Mouse (Mus musculus) right cerebral cortex, postnatal 10 days (tissue): ENCODE measurements around the gene Kcnip3.

ENCODE experiments used
- DNase-seq, 2 experiments: peaks; one replicate each; pipeline ENCODE4 v3.0.0; 2021; ENCODE audit warnings: low spot score in 2 of 2

Kcnip3 gene

GRCm38 (mm10) chr2:127471281-127471680 lies 50.6 kb downstream of the Kcnip3 start:
- no peak for DNase-seq

DNA sequence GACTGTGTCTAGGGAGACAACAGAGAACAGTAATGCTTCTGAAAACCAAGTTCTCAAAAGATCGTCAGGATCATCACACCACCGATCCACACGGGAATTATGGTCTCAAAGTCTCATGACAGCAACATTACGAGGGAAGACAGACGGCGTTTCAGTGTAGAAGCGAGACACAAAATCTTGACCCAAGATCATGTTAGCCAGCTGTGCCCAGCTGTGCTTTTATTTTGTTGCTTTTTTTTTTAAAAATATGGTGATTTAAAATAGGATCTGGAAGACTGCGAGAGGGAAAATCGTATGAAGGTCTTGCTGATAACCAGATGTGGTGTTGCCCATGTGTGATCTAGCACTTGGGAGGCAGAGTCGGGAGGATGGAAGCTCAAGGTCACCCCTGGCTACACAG lies 51.2 kb downstream of the Kcnip3 start:
- no peak for DNase-seq

GRCm38 (mm10) chr2:127470183-127470582 lies 51.7 kb downstream of the Kcnip3 start:
- no peak for DNase-seq

DNA sequence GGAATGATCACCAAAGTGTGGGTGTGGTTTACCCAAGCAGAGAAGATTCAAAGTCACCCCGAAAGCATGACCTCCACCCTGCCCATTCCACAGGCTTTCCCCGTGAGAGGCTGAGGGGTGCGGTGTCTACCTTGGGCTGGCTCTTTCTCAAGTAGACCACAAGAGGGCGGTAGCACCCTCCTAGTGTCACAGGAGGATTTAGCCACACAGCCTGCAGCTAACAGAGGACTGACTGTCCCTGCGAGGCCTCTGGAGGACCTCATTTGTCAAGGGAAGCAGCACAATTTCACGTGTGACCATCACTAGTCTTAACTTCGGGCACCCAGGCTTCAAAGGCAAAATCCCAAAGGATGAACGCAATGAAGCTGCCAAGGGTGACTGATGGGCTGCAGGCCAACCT lies 59.6 kb downstream of the Kcnip3 start:
- peak; percentile 68 to 80 for DNase-seq

- no peak for DNase-seq
Measured at GRCm38 (mm10) chr2:127461351-127461750, 60.5 kb downstream of the Kcnip3 start.

GRCm38 (mm10) chr2:127459341-127459740 lies 62.6 kb downstream of the Kcnip3 start:
- DNase-seq: no peak

DNA sequence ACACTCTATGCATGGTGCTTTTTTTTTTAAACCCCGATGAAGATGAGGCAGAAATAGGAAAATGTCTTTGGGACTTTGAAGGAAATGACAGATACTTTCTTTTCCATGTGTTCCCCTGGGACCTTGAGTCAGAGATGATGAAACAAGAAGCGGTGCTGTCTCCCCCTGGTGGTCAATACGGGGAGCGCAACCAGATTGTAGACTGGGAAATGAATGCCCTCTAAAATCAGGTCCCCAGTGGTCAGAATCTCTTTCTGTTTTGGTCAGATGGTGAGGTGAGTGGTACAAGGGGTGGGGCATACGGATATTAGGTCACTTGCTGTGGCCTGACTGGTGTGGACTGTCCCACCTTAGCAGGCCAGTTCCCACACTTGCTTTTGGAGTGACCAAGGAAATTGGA lies 68.1 kb downstream of the Kcnip3 start:
- peak; percentile 72 to 80 for DNase-seq

DNA sequence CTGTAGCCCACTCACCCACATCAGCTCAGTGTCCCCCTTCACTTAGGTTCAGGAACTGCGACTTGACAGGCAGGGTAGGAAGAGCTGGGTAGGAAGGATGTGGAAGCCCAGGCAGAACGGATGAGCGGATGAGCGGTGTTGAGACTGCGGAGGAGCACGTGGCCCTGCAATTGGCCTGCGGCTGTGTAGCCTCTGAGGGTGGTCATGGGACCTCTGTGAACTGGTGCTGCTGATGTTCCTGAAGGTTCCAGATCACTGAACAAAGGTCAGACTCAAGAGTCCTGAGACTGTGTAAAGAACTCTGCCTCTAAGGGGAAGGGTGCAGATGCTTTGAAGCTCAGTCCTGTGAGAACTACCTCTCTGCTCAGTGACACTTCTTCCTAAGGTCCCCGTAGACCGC lies 68.8 kb downstream of the Kcnip3 start:
- no peak for DNase-seq

GRCm38 (mm10) chr2:127451748-127452147 lies 70.1 kb downstream of the Kcnip3 start:
- DNase-seq: no peak

DNA sequence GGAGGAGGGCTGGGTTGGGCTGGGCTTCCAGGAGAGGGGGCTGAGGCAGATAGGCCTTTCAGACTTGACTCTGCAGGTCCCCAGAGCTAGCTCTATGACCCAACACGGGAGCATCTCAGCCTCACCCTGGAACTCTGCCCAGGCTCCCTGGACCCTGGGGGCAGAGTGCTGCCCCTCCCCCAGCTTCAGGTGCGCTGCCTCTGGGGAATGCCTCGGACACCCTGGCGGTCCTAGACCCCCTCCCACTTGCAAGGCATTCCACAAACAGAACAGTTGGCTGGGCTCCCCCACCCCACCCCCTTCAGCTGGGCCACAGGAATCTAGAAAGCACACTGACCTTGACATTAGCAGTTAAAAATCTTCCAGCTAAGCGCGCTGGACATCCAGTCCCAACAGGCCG lies 72.2 kb downstream of the Kcnip3 start:
- no peak for DNase-seq

DNA sequence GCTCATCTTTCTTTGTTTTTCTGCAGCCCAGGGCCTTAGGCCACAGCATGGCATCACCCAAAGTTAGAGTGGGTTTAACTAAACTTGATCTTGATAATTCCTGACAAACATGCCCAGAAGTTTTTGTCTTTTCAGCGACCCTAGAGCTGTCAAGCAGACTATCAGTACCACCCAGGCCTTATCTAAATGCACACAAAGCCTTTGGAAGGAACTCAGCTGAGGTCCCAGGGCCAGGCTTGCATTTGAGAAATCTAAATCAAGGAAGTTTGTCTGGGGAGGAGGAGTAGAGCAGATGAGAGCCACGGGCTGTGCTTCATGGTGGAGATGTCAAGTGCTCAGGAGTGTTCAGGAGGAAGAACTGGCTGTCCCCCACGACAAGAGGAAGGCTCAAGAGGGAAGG lies 75.0 kb downstream of the Kcnip3 start:
- DNase-seq: no peak

DNA sequence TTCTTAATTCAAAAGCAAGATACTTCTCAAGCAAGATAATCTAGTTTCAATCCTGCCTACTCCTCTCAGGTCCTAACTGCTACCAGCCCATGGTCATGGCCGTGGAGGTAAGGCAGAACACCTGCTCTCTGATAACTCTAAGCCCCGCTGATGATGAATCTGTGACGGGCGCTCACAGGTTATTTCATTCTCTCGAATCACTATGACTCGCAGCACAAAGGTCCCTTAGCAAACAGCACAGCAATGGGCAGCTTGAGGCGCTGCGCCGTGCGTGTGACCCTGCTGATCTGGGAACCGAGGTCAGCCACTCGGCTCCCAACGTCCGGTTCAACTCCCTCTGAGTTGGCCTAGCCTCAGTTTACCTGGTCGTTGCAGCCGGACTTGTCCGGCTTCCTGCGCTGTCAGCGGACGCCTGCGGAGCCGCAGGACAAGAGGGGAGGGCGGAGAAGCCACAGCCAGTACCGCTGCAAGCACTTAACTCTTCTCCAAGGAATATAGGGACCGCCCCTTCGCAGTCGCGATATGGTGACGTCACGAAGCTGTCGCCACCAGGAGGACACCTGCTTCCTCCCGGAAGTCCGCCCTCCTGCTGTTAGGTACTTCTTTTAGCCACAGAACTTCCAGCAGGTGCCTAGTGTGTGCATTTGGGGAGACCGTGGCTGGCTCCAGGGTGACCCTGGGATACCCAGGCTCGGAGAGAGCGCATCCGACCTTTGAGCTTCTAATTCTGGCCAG lies 77.7 kb downstream of the Kcnip3 start, which contains the start of gene Fahd2a:
TSS of gene Fahd2a (minus strand) at position 511 of the 735 bp plus-strand sequence.
- peak; percentile 94 for DNase-seq

- peak in 1 of 2 experiments; percentile 53 for DNase-seq
Measured at GRCm38 (mm10) chr2:127437697-127438096, 84.2 kb downstream of the Kcnip3 start.

DNA sequence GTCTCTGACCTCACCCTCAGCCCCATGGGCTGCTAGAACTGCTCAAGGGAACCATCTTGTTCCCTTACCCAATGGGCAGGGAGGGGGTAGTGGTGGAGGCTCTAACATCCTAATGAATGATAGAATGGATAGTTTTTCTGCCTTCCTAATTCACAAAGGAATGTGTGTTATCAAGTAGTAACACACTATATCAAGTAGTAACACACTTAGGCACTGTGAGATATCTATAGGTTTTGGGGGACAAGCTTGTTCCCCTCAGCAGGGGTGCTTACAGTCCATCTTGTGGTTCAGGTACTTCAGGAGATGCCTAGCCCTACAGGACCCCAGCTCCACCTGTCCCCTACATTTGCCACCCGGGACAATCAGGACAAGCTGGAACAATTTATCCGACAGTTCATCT lies 86.3 kb downstream of the Kcnip3 start:
- DNase-seq: no peak

DNA sequence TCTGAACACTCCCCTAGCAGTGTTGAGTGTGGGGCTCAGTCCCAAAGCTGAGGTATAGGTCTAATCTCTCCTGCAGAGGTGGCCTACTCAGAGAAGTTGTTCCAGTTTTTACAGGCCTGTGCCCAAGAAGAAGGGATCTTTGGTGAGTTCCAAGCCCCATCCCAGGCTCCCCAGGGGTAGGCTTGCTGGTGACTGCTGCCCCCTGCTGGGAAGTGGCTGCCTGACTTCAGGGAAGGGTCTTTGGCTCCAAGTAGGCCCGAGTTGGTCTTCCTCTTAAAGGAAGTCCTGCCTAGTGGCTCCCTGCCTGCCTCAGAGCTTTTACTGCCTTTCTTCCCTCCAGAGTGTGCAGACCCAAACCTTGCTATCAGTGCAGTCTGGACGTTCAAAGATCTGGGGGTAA lies 86.8 kb downstream of the Kcnip3 start:
- no peak for DNase-seq

GRCm38 (mm10) chr2:127433487-127434295 lies 88.2 kb downstream of the Kcnip3 start:
- no peak for DNase-seq

DNA sequence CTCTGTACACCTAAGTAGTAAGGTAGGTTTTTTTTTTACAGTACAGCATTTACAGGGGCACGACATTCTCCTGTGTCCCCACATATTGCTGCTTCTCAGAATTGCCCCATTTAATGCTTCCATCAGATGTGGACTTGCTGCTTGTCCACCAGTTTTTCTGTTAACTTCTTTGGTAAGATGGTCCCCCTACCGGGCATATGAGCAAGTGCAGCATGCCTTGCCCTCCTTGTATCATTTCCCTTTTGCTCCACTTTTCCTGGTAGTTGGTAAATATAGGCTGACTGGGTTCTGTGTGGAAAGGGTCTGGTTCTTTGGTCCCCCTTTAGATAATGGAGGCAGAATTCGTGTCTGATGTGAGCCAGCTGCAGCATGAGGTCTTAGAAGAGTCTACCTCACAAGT lies 91.7 kb downstream of the Kcnip3 start:
- DNase-seq: peak; percentile 57 to 64

DNA sequence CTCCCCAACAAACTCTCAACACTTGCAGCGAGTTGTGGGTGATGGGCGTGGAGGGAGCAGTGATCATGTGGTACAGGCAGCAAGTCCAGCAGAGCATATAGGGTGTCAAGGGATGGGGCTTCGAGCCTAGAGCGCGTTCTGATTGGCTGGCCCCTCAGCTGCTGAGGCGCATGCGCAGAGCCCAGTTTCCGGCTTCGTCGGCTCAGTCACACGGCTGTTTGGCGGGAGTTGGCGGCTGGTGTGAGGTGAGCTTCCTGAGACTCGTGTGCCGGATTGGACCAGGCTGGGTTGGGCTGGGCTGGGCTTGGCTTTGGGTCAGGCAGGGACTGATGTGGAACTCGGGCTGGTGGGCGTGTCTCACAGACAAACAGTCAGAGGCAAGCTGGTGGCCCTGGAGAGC lies 96.9 kb downstream of the Kcnip3 start, which contains the start of gene Gpat2:
TSS of gene Gpat2 (plus strand) at position 223 of the 400 bp plus-strand sequence.
- no peak for DNase-seq

GRCm38 (mm10) chr2:127418266-127418970 lies 103.5 kb downstream of the Kcnip3 start:
- DNase-seq: no peak

- no peak for DNase-seq
Measured at GRCm38 (mm10) chr2:127416706-127417105, 105.2 kb downstream of the Kcnip3 start.

DNA sequence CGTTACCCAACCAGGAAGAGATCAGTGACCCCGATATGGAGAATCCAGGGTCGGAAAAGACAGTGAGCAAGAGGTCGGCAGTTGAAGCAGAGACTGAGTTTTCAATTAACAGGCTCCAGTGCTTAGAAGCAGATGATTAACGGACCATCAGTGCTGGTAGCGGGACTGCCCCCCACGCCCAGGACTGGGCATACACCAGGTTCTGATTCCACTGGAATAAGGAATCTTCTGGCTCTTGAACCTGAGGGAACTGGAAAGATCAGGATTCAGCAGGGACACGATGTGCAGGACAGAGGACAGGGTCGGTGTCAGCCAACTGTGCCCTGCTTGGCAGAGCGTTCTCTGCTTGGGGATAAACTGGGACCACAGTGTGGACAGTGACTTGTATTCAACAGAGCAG lies 106.1 kb downstream of the Kcnip3 start:
- DNase-seq: no peak

DNA sequence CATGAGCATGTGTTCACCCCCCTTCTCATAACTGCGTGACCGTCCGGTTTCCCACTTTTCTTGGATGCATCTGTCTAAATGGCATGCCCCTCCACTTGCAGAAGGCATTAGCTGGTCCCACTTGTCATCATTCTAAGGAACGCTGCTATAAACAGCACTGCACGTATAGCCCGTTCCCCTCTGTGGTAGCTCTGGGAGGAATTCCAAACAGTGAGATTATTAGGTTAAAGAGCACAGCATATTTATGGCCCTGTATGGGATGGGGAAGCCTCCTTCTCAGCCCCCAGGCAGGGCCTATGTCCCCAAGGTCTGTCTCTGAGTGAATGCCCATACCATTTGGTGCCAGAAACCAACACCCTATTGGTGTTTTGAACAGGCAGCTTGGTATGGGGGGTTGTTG lies 110.8 kb downstream of the Kcnip3 start:
- DNase-seq: no peak
